Mouse (Mus musculus) T-helper 17 cell (primary cell): ENCODE data around the gene 1500009L16Rik.

ENCODE experiments used
- in situ Hi-C, 2 experiments: fragments of 300-600 bp; cut with MboI, MseI; formaldehyde crosslinking; loops; 1 replicate in 1 of 2; 2 replicates in 1 of 2; pipeline ENCODE4 v1.15.1; 2025; ENCODE audit warnings: high pct_unique_total_duplicates in 2 of 2

1500009L16Rik gene

DNA sequence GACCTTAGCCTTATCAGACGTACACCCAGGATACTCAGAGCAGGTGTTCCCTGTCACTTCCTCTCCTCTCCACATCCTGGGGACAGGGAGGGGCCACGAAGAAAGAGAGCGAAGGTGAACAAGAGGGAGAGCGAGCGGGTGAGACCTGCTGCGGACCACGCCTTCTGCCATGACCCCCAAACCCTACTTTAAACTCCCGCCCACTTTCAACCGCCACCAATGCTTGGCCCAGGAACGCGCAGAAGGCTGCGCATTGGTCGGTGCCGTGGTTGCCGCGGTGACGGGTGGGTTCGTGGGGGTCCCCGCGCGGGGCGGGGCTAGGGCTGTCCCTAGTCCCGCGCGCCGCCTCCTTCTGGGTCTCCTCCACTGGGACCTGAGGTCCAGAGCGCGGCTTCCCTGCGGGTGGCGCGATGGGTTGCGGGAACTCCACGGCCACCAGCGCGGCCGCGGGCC is at the start of gene 1500009L16Rik:
1500009L16Rik (plus strand) TSS at position 287 of the 453 bp plus-strand sequence.
- in situ Hi-C loops, result no loop called here

DNA sequence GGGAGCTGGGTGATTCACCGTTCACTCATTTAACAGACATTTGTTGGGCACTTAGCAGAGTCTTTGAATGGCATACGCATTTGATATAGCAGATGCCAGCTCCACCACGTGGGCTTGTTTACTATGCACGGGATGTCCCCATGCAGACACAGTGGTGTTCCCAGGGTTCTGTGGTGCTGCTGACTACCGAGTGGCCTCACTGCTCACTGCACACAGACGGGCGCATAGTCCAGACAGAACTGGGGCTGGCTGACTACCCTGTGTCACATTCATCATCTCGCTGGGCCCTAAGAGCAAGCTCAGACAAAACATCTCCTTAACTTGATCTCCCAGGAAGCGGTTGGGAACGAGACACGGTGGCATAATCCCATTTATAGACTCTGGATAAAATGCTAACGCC is 41.3 kb upstream of the 1500009L16Rik start:
- in situ Hi-C loops, result no loop called here

DNA sequence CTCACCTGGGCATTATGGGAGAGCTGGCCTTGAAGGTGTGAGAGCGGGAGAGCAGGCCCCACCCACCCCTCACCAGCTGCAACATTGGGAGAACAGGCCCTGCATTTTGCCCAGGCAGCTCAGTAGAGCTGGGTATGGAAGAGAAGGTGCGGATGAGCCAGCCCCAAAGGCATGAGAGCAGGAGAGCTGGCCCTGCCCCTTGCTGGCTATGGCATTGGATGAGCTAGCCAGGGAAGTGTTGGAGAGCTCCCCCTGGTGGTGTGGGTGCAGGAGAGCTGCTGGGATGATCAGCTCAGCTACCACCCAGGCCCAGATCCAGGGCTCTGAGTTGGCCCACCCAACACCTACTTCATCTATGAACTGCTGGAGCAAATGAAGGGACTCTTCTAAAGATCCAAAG is 34.5 kb upstream of the 1500009L16Rik start:
- in situ Hi-C loops, result no loop called here

DNA sequence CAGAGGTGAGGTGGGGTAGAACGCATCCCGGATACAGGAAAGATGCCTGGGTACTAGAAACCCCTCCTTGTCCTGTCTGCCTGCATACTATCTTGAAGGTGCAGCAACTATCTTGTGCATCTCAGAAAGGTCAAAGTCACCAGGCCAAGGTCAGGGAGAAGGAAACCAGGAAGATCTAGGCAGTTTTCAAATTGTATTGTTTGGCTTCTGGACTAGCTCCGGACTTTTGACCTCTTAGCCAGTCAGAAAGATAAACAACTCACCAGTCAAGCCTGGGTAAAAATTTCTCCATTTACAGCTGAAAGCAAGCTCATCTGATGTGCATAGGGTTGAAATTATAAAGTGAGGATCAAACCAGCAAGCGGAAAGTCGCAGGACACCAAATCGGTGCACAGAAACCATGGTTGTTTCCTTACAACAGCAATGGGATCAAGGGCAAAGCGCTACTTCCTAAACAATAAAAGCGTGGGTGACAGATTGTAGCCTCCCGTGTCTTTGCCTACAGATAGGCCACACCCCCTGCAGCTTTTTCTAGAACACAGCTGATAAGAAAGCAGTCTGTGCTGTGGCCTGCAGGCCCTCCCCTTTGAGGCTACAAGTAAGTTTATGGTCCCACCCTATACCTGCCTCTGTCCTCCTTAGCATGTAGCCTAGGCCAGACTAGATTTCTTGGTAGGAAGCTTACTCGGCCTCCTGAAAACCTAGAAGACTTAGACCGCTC is 30.3 kb upstream of the 1500009L16Rik start:
- in situ Hi-C loops, result no loop called here

DNA sequence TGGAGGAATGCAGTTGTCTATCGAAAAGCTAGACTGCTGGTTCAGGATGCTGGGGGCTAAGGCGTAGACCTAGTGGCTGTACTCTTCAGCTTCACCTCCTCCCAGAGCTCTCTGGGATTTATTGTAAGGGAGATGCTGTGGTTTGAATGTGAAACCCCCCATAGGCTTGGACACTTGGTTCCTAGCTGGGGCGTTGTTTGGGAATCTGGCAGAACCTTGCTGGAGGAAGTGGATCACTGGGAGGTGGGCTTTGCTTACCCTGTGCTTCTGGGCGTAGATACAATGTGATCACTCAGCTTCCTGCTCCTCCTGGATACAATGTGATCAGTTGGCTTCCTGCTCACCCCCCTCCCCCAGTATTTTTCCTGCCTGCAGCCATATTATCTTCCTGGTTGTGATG is 26.4 kb upstream of the 1500009L16Rik start:
- in situ Hi-C loops, result no loop called here

DNA sequence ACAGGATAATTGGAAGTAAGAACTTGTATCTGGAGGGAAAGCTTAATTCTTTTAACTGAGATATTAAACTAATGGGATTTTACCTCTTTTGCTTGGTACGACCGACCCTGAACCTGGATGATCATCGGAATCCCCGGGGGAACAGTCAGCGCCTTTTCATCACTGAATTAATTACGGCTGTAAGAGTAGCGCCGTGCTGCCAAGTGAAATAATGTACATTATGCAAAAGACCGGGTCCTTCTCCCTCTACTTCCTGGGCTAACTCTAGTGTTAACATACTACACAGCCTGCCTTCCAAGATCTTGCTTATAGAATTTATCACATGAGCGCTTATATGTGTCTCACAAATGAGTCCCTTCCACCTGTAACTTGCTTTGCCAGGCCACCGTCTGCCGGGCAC is 16.0 kb upstream of the 1500009L16Rik start:
- in situ Hi-C loops, result no loop called here

DNA sequence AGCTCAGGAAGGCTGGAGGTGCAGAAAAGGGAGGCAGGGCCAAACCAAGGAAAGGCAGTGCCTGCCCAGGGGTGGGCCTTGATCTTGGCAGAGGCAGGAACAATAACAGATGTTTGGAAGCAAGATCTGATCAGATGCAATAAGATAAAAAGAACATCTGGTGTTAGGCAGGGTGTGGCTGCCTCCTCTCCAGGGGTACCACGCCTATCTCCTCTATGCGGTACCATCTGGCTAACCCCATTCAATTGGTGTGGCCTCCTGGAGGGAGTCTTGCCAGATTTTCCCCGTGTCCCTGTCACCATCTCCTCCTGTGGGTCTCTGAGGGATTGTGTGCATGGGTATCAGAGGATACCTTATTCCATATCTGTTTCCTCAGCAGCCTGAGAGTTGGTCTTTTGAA is 12.7 kb upstream of the 1500009L16Rik start:
- in situ Hi-C loops, result no loop called here

DNA sequence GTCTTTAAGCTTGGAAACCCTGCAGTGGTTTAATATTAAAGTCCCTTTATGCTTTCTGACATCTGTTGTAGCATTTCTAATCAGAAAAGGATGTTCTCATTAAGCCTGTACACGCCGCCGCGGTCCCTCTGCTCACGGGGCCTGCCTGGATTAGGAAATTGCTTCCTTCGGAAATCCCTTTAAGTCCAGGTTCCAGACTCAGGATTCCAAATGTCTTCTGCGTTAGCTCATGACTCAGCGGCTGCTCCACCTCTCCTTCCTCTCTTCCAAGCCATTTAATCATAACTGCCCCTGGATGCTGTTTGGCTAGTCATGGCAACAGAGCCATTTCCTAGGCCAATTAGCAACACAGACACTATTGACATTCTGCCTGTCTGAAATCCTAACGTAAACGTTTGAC is 10.9 kb upstream of the 1500009L16Rik start:
- in situ Hi-C loops, result no loop called here

DNA sequence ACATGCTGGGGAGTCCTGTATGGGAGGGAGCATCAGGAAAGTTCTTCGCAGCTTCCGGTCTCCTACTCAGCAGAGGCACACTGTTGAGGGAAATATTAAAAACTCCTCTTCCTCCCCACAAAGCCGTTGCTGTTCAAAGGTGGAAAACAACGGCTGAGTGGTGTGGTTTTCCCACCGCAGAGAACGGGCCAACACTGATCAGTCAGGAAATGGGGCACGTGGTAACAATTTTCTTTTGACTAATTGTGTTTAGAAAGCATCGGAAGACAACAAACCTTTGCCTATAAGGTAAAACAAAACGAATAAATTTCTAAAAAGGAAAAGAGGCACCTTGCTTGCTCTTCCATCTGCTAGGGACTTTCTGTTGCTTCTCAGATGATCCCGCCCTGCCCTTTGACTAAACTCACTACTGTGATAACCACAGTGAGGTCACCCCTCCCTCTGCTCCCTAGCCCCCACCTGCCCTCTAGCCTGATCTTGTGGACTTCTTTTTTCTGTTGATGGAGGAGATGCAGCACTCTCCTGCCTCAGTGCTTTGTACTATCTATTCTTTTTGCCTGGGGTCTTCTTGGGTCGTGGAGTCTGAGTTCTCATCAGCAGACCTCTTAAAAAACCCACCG is 3.7 kb upstream of the 1500009L16Rik start:
- in situ Hi-C loops, result no loop called here

DNA sequence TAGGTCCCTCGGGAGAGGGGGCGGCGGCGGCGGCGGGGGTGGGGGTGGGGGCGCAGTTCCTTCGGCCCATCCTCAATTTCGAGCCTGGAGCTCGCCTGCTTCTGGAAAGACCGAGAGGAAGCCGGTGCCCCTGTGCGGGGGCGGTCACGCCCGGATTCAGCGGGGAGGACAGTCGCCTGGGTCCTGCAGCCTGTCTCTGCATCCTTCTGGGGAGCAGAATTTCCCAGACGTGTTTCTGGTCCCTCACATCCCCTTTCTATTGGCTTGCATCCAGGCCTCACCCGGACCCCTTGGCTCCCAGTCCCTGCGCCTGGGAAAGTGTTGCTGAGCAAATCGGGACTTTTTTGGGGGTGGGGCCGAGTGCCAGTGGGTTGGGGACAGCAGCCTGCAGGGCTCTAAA is 390 bp downstream of the 1500009L16Rik start:
- in situ Hi-C loops, result no loop called here

DNA sequence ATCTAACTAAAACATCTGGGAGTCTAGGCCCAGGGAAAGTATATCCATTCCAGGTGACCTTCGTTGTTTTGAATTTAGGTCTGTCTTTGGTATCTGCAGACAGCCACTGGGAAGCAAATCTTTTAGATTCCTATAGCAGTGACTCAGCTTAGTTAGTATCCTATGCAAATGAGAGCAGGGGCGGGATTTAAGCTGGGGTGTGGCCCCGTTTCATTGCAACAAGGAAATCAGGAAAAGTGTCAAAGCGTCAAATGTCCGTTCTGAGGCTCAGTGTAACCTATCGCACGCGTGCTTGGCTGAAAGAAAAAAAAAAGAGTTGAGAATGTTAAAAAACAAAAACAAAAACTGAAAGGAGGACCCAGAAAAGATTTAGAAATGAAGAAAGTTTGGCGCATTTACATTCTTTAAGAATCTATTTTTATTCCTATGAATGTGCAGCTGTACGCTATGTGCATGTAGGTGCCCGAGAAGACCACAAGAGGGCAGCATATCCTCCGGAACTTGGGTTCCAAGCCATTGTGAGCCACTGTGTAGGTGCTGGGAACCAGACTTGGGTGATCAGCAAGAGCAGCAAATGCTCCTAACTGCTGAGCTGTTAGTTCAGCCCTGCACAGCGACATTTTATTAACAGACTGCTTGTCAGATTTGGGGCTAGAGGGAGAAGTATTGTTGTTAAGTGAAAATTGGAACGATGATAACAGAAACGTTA is 1.8 kb downstream of the 1500009L16Rik start:
- in situ Hi-C loops, result no loop called here

DNA sequence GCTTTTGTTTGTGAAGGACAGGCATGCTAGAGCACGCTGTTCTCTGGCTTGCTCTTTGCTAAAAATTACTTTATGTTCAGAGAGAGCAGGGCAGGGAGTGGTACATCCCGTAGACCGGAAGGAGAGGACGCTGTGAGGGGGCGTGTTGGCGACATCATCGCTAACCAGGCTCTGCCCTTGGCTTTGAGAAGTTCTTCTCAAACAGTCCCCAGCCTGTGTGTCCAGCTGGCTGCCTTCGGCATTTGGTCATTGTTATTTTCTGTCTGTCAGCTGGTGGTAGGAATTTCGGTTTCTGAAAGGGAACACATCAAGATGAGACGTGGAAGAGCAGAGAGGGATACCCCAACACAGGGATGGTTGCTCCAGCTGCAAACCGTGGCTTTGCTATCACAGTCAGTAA is 3.5 kb downstream of the 1500009L16Rik start:
- in situ Hi-C loops, result no loop called here

DNA sequence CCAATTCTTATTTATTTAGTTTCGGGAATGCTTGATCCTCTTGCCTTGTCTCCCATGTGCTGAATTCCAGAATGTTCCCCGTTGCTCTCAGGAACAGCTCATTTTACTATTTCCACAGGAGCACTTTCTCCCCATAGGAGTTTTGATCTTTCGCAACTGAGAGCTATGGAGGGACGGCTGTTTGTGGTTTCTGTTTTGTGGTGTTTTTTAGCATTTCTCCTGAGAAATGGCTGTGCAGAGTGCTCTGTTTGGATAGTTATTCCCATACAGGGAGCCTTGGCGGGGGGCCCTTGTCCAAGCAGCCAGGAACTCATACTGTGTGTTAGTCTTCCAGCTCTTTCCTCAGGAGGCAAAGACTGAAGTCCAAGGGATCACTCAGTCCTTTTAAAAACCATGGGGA is 5.2 kb downstream of the 1500009L16Rik start:
- in situ Hi-C loops, result no loop called here

DNA sequence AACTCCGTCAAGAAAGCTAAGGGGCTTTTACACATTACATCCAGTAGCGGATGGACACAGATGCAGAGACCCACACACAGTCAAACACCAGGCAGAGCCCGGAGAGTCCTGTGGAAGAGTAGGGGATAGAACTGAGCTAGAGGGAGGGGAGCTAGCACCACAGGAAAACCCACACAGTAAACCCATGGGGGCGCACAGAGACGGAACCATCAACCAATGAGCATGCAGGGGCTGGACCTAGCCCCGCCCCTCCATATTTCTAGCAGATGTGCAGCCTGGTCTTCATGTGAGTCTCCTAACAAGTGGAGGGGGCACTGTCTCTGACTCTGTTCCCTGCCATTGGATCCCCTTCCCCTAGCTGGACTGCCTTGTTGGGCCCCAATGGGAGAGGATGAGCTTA is 5.9 kb downstream of the 1500009L16Rik start:
- in situ Hi-C loops, result no loop called here

DNA sequence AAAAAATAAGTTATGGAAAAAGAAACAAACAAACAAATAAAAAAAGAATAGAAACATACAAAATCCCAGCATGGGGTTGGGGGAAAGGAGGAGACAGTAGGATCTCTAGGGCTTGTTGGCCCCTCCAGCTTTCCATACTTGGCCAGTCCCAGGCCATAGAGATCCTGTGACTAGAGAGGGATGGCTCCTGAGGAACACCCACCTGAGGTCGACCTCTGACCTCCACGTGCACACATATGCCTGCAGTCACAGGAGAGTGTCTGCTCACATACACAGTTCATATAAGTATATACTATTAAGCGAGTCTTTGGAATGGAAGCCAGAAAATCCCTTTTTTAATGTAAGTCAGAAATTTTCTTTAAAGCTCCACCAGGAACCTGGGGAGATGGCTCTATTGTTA is 6.4 kb downstream of the 1500009L16Rik start:
- in situ Hi-C loops, result no loop called here

DNA sequence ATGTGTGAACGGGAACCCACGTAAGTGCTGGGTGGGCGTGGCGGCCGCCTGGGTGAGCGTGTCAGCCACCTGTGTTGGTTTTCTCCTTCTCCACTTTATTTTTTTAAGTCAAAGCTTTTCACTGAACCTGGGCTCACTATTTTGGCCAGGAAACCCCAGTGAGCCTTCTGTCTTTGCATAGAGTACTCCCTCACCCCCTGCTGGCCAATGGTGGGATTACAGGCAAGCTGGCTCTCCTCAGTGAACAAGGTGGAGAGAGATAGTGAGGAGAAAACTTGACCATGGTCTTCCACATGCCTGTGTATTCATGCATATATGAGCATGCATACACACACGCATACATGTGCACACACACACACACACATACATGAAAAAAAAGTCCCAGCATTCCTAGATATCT is 6.8 kb downstream of the 1500009L16Rik start:
- in situ Hi-C loops, result no loop called here

DNA sequence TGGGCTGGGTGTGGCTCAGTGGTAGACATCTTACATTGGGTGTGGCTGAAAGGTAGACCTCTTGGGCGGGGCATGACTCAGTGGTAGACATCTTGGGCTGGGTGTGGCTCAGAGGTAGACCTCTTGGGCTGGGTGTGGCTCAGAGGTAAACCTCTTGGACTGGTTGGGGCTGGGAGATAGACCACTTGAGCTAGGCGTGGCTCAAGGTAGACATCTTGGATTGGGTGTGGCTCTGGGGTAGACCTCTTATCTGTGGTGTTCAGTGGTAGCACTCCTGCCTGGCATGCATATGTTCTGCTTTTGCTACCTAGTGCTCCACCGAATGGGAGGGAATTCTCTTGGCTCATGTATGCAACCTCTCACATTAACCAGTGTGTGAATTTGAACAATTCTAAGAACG is 11.1 kb downstream of the 1500009L16Rik start:
- in situ Hi-C loops, result no loop called here

DNA sequence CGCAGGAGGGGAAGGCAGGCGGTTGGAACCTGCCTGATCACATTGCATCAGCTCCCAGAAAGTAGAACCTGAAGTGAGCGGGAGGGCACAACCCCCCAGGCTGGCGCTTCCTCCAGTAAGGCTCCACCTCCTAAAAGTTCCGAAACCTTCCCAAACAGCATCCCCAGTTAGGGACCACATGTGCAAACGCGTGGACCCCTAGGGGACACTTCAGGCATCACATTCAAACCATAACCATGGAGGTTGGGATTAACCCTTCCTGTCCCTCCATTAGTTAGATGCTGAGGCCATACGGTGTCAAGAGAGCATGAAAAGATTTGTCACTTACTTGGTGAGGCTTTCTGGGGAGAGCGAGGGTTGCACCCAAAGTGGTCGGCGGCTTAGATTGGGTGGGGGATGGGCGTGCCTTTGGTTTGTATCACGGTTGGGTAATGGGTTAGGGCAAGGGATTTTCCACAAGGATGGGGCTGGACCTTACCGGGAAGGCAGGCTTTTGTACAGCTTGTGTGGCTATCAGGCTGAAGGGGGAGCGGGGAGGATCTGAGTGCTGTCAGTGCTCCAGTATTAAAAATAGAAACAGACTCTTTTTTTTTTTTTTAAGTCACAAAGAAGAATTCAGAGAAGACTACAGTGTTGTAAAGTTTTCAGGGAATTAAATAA is 16.5 kb downstream of the 1500009L16Rik start:
- in situ Hi-C loops, result no loop called here

DNA sequence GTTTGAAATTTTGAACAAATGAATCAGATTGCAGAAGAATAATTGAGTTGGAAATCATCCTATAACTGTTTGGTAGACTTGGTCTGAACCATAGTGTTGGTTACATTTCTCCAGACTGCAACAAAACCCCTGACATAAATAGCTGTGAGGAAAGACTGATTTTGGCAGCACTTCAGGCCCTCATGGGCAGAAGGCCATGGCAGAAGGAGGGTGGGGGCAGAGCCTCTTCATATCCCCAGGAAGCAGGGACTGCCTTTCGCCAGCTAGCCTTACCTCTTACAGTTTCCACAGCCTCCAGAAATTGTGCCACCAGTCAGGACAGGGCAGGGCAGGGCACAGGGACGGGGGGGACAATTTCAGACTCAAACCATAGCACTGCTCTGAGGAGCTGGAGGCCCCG is 22.0 kb downstream of the 1500009L16Rik start:
- in situ Hi-C loops, result loop anchor here in 1 of 2 experiments (5.0 kb wide), 1 partner anchor 712 kb away; no protein-coding TSS in a partner anchor

DNA sequence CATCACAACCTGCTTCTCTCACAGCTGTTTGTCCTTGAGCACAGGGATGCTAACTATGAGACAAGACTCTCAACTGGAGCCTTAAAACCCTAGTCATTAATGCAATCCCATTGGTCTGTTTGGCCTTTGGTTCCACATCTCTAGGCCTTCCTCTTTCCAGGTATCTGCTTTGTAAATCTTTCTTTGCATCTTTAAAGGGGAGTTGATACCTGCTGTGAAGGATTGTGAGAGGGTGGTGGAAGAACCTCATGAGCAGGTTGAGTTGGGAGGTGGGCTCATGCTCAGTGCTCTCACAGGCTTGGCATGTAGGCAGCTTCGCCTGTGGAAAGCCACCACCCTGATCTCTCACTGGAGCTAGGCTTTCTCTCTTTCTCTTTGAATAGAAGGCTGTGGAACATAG is 30.4 kb downstream of the 1500009L16Rik start:
- in situ Hi-C loops, result no loop called here

DNA sequence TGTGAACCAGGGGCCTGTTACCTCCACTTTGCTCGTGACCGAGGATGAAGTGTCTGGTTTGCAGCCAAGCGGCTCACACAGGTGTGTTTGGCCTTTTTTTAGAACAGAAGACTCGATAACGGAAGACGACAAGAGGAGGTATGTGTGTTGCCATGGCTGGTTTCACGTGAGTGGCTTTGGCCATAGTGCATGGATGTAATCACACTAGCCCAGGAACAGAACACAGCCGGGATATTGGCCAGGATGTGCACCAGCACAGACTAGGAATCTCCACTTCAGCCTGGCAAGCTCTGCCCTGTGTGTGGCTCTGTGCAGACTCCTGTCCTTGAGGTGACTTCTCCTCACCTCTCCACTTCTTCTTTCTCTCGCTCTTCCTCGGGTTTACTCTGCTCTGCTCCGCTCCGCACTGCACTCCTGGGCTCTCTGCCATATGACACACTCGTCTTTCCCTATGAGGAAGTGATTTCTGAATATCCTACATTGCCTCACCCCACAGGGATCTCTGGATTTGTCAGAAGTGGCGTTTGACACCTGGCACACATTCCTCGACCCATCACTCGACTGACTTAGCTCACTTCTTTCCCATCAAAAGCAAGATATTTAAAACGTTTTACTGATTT is 34.8 kb downstream of the 1500009L16Rik start:
- in situ Hi-C loops, result no loop called here

DNA sequence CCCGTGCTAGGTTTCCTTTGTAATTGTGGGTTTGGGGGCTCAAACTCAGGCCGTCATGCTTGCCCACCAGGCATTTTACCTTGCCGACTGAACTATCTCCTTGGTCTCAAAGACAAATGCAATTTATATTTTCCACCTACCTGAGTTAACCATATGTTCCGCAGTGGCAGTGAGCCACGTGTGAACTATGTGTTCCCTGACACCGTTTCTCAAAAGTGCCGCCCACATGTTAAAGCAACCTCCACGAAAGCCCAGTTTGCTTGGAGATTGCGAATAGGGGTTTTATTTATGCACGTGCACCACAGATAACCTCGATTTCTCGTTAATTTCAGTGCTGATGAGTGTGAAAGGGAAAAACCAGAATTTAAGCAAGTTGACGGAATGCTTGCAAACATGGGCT is 36.1 kb downstream of the 1500009L16Rik start:
- in situ Hi-C loops, result no loop called here
